Mouse (Mus musculus) adrenal gland, adult 10 weeks (tissue): ENCODE data around the gene Prox1. TPM values are rescaled to one million over a fixed set of nuclear protein-coding genes. Genes with fewer than 3 reads are reported as not detected.

Source experiments
- polyA plus RNA-seq: library from polyadenylated mRNA; stranded (reverse); fragments of 350-450 nt; fragmentation: Illumina TruSeq; extraction: RNeasy Lipid Tissue Mini Kit (QIAGEN cat#74804); gene quantifications from one replicate; pipeline ENCODE4 v1.2.3, GENCODE M21; 2014; ENCODE audit warnings: low read depth, low replicate concordance

The Prox1 gene
- polyA plus RNA-seq = 55.5 TPM

GRCm38 (mm10) chr1:190169911-190170818 lies at the start of gene Prox1:
TSS of gene Prox1 (minus strand) at chr1:190170714.

Other genes with a start within 250 kb of the Prox1 start
- gene Smyd2, start 248.4 kb downstream of the Prox1 start, polyA plus RNA-seq = 11.8 TPM